Mouse (Mus musculus): ENCODE measurements around the gene Clpp. TPM values are rescaled to one million over a fixed set of nuclear protein-coding genes. Genes with fewer than 3 reads are reported as not detected.

Clpp gene
- polyA plus RNA-seq, 2 experiments = 139 to 150 TPM

DNA sequence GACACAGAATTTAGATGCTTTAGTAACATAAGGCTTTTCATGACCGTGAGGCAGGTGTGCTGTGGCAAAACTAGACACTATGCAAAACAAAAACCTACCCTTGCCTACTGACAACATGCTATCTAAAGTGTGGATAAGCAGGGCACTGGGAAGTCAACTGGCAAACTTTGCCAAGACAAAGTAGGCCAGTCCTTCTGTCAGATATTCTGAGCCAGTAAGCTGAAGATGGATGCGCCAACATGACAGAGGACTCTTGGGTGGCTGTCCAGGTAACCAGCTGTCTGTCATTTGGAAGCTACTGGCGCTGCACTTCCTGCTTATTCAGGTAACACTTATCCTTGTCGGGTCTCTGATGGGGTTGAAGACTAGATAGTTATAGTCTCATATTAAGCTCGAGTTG, 20.0 kb upstream of the Clpp start:
- DNase-seq (ENCODE audit: low spot score) = no peak
- Histone ChIP-seq H3K4me2 (replicated peaks; ENCODE audit: low read depth, low read length, severe bottlenecking) (no peak overlapping the region), H3K36me3 (ENCODE audit: control insufficient read depth, insufficient read depth, low read length) (no peaks in the 10 kb centered on the region), H3K4me1 (ENCODE audit: control insufficient read depth, insufficient read depth, low read length) (no peaks in the 10 kb centered on the region), H3K4me3 (replicated peaks; ENCODE audit: low read length) (no peak overlapping the region), H3K9me3 (ENCODE audit: control insufficient read depth, low read length) (no peaks in the 10 kb centered on the region), H3K9ac (ENCODE audit: low read depth, low read length, severe bottlenecking) (no peak overlapping the region), H3K27ac (replicated peaks; ENCODE audit: low read depth, low read length) (no peak overlapping the region), H3K27me3 (ENCODE audit: control insufficient read depth, insufficient read depth, low read length) (no peaks in the 10 kb centered on the region)
- ATAC-seq (ENCODE audit: low FRiP score, low read depth) = no peak
- 65% methylated on average over 5 of the region's 5 CpGs for WGBS
- no peak for TF ChIP-seq POLR2A (IDR thresholded peaks at IDR 0.05; ENCODE audit: borderline replicate concordance, extremely low read depth, insufficient read depth, insufficient read length)

DNA sequence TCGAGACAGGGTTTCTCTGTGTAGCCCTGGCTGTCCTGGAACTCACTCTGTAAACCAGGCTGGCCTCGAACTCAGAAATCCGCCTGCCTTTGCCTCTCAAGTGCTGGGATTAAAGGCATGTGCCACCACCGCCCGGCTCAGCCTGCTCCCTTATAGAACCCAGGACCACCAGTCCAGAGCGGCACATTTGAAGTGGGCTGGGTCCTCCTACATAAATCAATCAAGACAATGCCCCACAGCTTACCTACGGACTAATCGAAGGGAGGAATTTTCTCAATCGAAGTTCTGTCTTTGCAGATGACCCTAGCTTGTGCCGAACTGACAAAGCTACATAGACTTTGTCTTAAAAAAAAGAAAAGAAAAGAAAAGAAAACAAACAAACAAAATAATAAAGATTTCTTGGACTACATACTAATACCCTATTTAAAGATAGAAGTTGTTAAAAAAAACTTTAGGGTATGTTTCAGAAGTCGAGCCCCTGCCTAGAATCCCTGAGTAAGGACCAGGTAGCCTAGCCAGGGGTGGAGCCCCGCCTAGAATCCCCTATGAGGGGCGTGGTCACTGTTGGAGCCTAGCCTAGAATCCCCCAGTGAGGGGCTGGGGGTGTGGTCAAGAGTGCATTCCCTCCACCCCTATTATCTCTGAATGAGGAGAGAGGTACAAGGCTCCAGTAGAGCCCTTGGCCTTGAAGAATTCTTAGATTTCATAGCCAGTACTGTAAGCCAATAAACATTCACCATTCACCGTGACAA, 16.0 kb upstream of the Clpp start:
- Histone ChIP-seq H3K9ac (ENCODE audit: low read depth, low read length, severe bottlenecking) (no peak overlapping the region), H3K36me3 (ENCODE audit: control insufficient read depth, insufficient read depth, low read length) (no peaks in the 10 kb centered on the region), H3K9me3 (ENCODE audit: control insufficient read depth, low read length) (no peaks in the 10 kb centered on the region), H3K27ac (replicated peaks; ENCODE audit: low read depth, low read length) (no peak overlapping the region), H3K27me3 (ENCODE audit: control insufficient read depth, insufficient read depth, low read length) (no peaks in the 10 kb centered on the region), H3K4me3 (replicated peaks; ENCODE audit: low read length) (no peak overlapping the region), H3K4me1 (ENCODE audit: control insufficient read depth, insufficient read depth, low read length) (no peaks in the 10 kb centered on the region), H3K4me2 (replicated peaks; ENCODE audit: low read depth, low read length, severe bottlenecking) (no peak overlapping the region)
- DNase-seq (ENCODE audit: low spot score) = no peak
- TF ChIP-seq POLR2A (IDR thresholded peaks at IDR 0.05; ENCODE audit: borderline replicate concordance, extremely low read depth, insufficient read depth, insufficient read length) = no peak
- 57% methylated on average over 13 of the region's 14 CpGs for WGBS
- no peak for ATAC-seq (ENCODE audit: low FRiP score, low read depth)

DNA sequence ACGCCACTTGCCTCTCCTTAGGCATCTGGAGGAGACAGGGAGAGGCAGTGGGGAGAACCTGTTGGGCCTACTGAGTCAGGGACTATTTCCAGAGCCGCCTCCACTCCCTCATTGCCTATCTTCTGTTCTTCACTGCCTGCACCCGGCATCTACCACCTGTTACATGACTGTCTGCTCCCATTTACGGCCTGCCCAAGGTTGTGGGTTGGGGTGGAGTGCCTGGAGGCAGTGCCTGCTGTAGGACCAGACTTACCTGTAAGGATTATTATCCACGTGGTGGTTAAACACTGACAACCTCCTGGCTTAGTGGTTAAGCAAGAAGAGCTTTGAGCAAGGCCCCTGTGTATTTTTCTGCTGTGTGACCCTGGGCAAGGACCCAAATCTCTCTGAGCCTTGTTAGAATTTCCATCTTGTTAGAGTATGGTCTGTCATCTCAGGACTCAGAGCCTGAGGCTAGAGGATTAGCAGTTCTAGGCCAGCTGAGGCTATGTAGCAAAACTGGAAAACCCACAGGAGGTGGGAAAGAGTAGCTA, 15.3 kb upstream of the Clpp start:
- Histone ChIP-seq H3K36me3 (ENCODE audit: control insufficient read depth, insufficient read depth, low read length) (no peaks in the 10 kb centered on the region), H3K27ac (replicated peaks; ENCODE audit: low read depth, low read length) (no peak overlapping the region), H3K9me3 (ENCODE audit: control insufficient read depth, low read length) (no peaks in the 10 kb centered on the region), H3K27me3 (ENCODE audit: control insufficient read depth, insufficient read depth, low read length) (no peaks in the 10 kb centered on the region), H3K9ac (ENCODE audit: low read depth, low read length, severe bottlenecking) (no peak overlapping the region), H3K4me1 (ENCODE audit: control insufficient read depth, insufficient read depth, low read length) (no peaks in the 10 kb centered on the region), H3K4me3 (replicated peaks; ENCODE audit: low read length) (no peak overlapping the region), H3K4me2 (replicated peaks; ENCODE audit: low read depth, low read length, severe bottlenecking) (no peak overlapping the region)
- 50% methylated on average over 5 of the region's 5 CpGs for WGBS
- ATAC-seq (ENCODE audit: low FRiP score, low read depth) = no peak
- no peak for DNase-seq (ENCODE audit: low spot score)
- TF ChIP-seq POLR2A (IDR thresholded peaks at IDR 0.05; ENCODE audit: borderline replicate concordance, extremely low read depth, insufficient read depth, insufficient read length) = no peak

DNA sequence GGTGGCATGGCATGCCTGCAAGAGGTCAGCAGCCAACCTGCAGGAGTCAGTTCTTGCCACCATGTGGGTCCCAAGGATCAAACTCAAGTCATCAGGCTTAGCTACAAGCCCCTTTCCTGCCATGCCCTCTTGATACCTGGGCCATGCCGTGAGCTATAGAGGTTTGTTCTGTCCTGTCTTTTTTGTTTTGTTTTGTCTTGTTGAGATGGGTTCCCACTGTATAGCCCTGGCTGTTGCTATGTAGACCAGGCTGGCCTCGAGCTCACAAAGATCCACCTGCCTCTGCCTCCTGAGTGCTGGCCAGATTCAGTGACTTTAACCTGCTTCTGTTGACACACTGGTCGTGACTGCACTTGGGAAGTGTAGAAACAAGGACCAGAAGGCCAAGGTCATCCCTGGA, 14.7 kb upstream of the Clpp start:
- 85% methylated on average over 3 of the region's 3 CpGs for WGBS
- DNase-seq (ENCODE audit: low spot score) = no peak
- TF ChIP-seq POLR2A (IDR thresholded peaks at IDR 0.05; ENCODE audit: borderline replicate concordance, extremely low read depth, insufficient read depth, insufficient read length) = no peak

DNA sequence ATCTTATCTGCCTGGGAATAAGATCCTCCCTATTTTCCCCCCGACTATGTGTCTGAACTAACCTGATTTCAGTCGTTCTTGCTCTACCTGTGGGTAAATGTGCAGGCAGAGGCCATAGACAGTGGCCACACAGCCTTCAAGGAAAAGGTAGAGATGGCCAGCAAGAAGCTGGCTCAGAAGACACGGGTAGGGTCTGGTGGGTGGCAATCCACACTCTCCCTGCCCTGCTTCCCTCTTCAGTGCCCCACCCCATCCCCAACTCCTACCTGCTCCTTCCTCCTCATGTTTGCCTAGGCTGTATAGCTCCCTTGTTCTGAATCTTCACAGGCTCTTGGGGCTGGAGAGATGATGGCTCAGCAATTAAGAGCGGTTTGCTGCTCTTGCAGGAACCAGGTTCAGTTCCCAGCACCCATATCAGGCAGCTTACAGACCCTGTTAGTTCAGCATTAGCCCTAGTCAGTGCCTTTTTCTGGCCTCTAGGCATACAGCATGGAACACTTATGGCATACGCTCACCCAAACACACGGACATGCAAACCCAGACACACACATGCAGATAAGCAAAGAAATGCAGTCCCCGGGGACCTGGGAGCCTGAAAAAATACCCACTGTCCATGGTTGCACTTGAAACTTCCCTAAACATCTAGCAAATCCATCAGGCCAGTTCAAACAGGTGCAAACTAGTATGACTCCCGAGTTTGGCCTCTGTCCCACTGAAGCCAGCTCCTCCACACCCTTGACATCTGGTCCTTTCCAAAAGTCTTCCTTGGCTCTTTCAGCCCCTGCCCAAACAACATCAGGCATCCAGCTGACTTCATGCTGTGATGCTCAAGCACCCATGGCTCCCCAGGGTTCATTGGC, 13.3 kb upstream of the Clpp start:
- TF ChIP-seq POLR2A (IDR thresholded peaks at IDR 0.05; ENCODE audit: borderline replicate concordance, extremely low read depth, insufficient read depth, insufficient read length) = no peak
- 83% methylated on average over 8 of the region's 8 CpGs for WGBS
- Histone ChIP-seq H3K36me3 (ENCODE audit: control insufficient read depth, insufficient read depth, low read length) (no peaks in the 10 kb centered on the region), H3K4me2 (replicated peaks; ENCODE audit: low read depth, low read length, severe bottlenecking) (no peak overlapping the region), H3K4me3 (replicated peaks; ENCODE audit: low read length) (no peak overlapping the region), H3K27ac (replicated peaks; ENCODE audit: low read depth, low read length) (no peak overlapping the region), H3K9me3 (ENCODE audit: control insufficient read depth, low read length) (no peaks in the 10 kb centered on the region), H3K4me1 (ENCODE audit: control insufficient read depth, insufficient read depth, low read length) (no peaks in the 10 kb centered on the region), H3K27me3 (ENCODE audit: control insufficient read depth, insufficient read depth, low read length) (no peaks in the 10 kb centered on the region), H3K9ac (ENCODE audit: low read depth, low read length, severe bottlenecking) (no peak overlapping the region)
- DNase-seq (ENCODE audit: low spot score) (no peak), ATAC-seq (ENCODE audit: low FRiP score, low read depth) (no peak)

More for the DNA sequence above, 14.7 kb upstream of the Clpp start:
- Histone ChIP-seq H3K9me3 (ENCODE audit: control insufficient read depth, low read length) (no peaks in the 10 kb centered on the region), H3K4me3 (replicated peaks; ENCODE audit: low read length) (no peak overlapping the region), H3K4me2 (replicated peaks; ENCODE audit: low read depth, low read length, severe bottlenecking) (no peak overlapping the region), H3K27ac (replicated peaks; ENCODE audit: low read depth, low read length) (no peak overlapping the region), H3K9ac (ENCODE audit: low read depth, low read length, severe bottlenecking) (no peak overlapping the region), H3K27me3 (ENCODE audit: control insufficient read depth, insufficient read depth, low read length) (no peaks in the 10 kb centered on the region), H3K4me1 (ENCODE audit: control insufficient read depth, insufficient read depth, low read length) (no peaks in the 10 kb centered on the region), H3K36me3 (ENCODE audit: control insufficient read depth, insufficient read depth, low read length) (no peaks in the 10 kb centered on the region)
- ATAC-seq (ENCODE audit: low FRiP score, low read depth) = no peak
